ENCODE assay signal across 8 mouse cellular contexts in genomic region chr4:94556265-94557054, GRCm38 (mm10). TPM values are rescaled to one million over a fixed set of nuclear protein-coding genes. Genes with fewer than 3 reads are reported as not detected.
DNase-seq lines count a peak whose midpoint lies in the region; ATAC-seq and TF ChIP-seq lines count a peak whose summit lies in the region.

Gm10306 (plus strand) TSS chr4:94556546.
Caap1 (minus strand) TSS chr4:94556796.

- 1% methylated on average over 47 of the region's 83 CpGs for WGBS in embryonic facial prominence, embryonic 14.5 days
- 1% methylated on average over 83 of the region's 83 CpGs for WGBS in heart, adult 2 months
- 1% methylated on average over 64 of the region's 83 CpGs for WGBS in limb, embryonic 13.5 days
- WGBS in midbrain, embryonic 16.5 days, result 1% methylated on average over 83 of the region's 83 CpGs

- peak; percentile 98 for ATAC-seq in embryonic facial prominence, embryonic 14.5 days (ENCODE audit: low read depth)
- peak; percentile 97 for ATAC-seq in limb, embryonic 13.5 days (ENCODE audit: low FRiP score, low read depth)
- peak; percentile 98 for ATAC-seq in midbrain, embryonic 16.5 days

- peak within 1 kb of the TSS; percentile 83 for H3K27ac ChIP-seq in embryonic facial prominence, embryonic 14.5 days (replicated peaks; ENCODE audit: low read depth, low read length)
- peak within 1 kb of the TSS; percentile 75 for H3K27ac ChIP-seq in heart, adult 2 months
- H3K27ac ChIP-seq in limb, embryonic 13.5 days, result peak within 1 kb of the TSS; percentile 79
- peak within 1 kb of the TSS; percentile 87 for H3K27ac ChIP-seq in midbrain, embryonic 16.5 days (ENCODE audit: low read length)

- H3K27me3 ChIP-seq in embryonic facial prominence, embryonic 14.5 days (replicated peaks; ENCODE audit: control insufficient read depth, insufficient read depth, low read length), result no peaks in the 10 kb centered on the region
- H3K27me3 ChIP-seq in heart, adult 2 months (ENCODE audit: control insufficient read depth, insufficient read depth, low read length), result no peaks in the 10 kb centered on the region
- H3K27me3 ChIP-seq in limb, embryonic 13.5 days, result no peaks in the 10 kb centered on the region
- H3K27me3 ChIP-seq in midbrain, embryonic 16.5 days (ENCODE audit: control insufficient read depth, insufficient read depth, low read depth, low read length), result no peaks in the 10 kb centered on the region

- H3K9me3 ChIP-seq in embryonic facial prominence, embryonic 14.5 days (ENCODE audit: control insufficient read depth, low read length), result no peaks in the 10 kb centered on the region
- no peaks in the 10 kb centered on the region for H3K9me3 ChIP-seq in limb, embryonic 13.5 days
- no peaks in the 10 kb centered on the region for H3K9me3 ChIP-seq in midbrain, embryonic 16.5 days (replicated peaks; ENCODE audit: control insufficient read depth, low read length, poor library complexity, severe bottlenecking)

- intact Hi-C loops in heart, adult 2 months (cut with DNase I), result loop anchor here (5.0 kb wide), 1 partner anchor 46 kb away; the partner anchor contains the start of gene Plaa

- TF ChIP-seq POLR2A in heart, adult 2 months (IDR thresholded peaks at IDR 0.05; ENCODE audit: insufficient read depth, low read depth, low read length), result peak; percentile 91

- TF ChIP-seq CTCF in heart, adult 2 months (IDR thresholded peaks at IDR 0.05), result no peak

- H3K4me2 ChIP-seq in embryonic facial prominence, embryonic 14.5 days (ENCODE audit: low read depth, low read length), result peak within 1 kb of the TSS; percentile 68
- H3K4me2 ChIP-seq in limb, embryonic 13.5 days (replicated peaks), result peak within 1 kb of the TSS; percentile 70
- H3K4me2 ChIP-seq in midbrain, embryonic 16.5 days (ENCODE audit: low read length), result peak within 1 kb of the TSS; percentile 86

- H3K4me1 ChIP-seq in embryonic facial prominence, embryonic 14.5 days (ENCODE audit: control insufficient read depth, insufficient read depth, low read length), result peaks cover 6% of the 10 kb centered on the region; the same call in 1 of the 2 replicates
- no peaks in the 10 kb centered on the region; the same call in none of the 2 replicates for H3K4me1 ChIP-seq in heart, adult 2 months (ENCODE audit: control insufficient read depth, insufficient read depth, low read length)
- H3K4me1 ChIP-seq in limb, embryonic 13.5 days, result peaks cover 9% of the 10 kb centered on the region; the same call in 1 of the 2 replicates
- H3K4me1 ChIP-seq in midbrain, embryonic 16.5 days (ENCODE audit: control insufficient read depth, insufficient read depth, low read length), result peaks cover 16% of the 10 kb centered on the region

- peak within 1 kb of the TSS; percentile 83 for H3K4me3 ChIP-seq in embryonic facial prominence, embryonic 14.5 days (ENCODE audit: low read depth, low read length)
- H3K4me3 ChIP-seq in heart, adult 2 months, result peak within 1 kb of the TSS; percentile 88
- H3K4me3 ChIP-seq in limb, embryonic 13.5 days, result peak within 1 kb of the TSS; percentile 95
- H3K4me3 ChIP-seq in midbrain, embryonic 16.5 days (ENCODE audit: low read depth, low read length), result peak within 1 kb of the TSS; percentile 96

- DNase-seq in 3T3-L1 (ENCODE audit: low read depth, low spot score), result peak; percentile 93
- DNase-seq in adrenal gland, postnatal 4 days (ENCODE audit: low spot score in 2 of 2), result peak; percentile 86 to 87
- peak; percentile 96 for DNase-seq in embryonic facial prominence, embryonic 14.5 days (ENCODE audit: low spot score)
- peak; percentile 91 to 96 for DNase-seq in heart, adult 2 months
- DNase-seq in kidney, adult 8-10 months, result peak; percentile 85 to 92
- DNase-seq in spleen, postnatal 10 days (ENCODE audit: low spot score in 2 of 2), result peak; percentile 93 to 95

- peak within 1 kb of the TSS; percentile 78 for H3K9ac ChIP-seq in embryonic facial prominence, embryonic 14.5 days (ENCODE audit: low read depth, low read length)
- peak within 1 kb of the TSS; percentile 93 for H3K9ac ChIP-seq in heart, adult 2 months (ENCODE audit: low read depth, low read length)
- H3K9ac ChIP-seq in limb, embryonic 13.5 days, result peak within 1 kb of the TSS; percentile 84
- H3K9ac ChIP-seq in midbrain, embryonic 16.5 days (ENCODE audit: low read depth, low read length), result peak within 1 kb of the TSS; percentile 93

- peak; percentile 64; the same call in 1 of the 2 replicates for TF ChIP-seq EP300 in heart, adult 2 months (IDR thresholded peaks at IDR 0.05; ENCODE audit: insufficient read depth, low read depth, low read length)

- H3K36me3 ChIP-seq in embryonic facial prominence, embryonic 14.5 days (ENCODE audit: control insufficient read depth, insufficient read depth, low read length), result no peaks in the 10 kb centered on the region
- H3K36me3 ChIP-seq in heart, adult 2 months (ENCODE audit: control insufficient read depth, insufficient read depth, low read length), result no peaks in the 10 kb centered on the region
- no peaks in the 10 kb centered on the region for H3K36me3 ChIP-seq in limb, embryonic 13.5 days
- H3K36me3 ChIP-seq in midbrain, embryonic 16.5 days (ENCODE audit: control insufficient read depth, insufficient read depth, low read length), result no peaks in the 10 kb centered on the region

- H3K79me2 ChIP-seq in heart, adult 2 months (replicated peaks; ENCODE audit: control insufficient read depth, insufficient read depth, low read length), result no peaks in the 10 kb centered on the region; the same call in 1 of the 2 replicates

RNA-seq across cellular contexts. Expression of gene Gm10306, which starts in this region (rescaled TPM):
- not detected for total RNA-seq in adrenal gland, postnatal 4 days (2021)
- polyA plus RNA-seq in embryonic facial prominence, embryonic 14.5 days (2014; fragmentation: Nextera tagmentation; extraction: Ambion mirVana), result not detected in 2 replicates
- not detected for total RNA-seq in heart, adult 2 months (2021)
- not detected in 2 replicates for polyA plus RNA-seq in heart, adult 2 months (2012; rRNA removed)
- polyA plus RNA-seq in limb, embryonic 13.5 days (2015; fragmentation: Nextera tagmentation; extraction: Ambion mirVana), result not detected in 2 replicates
- polyA plus RNA-seq in midbrain, embryonic 16.5 days (2015; fragmentation: Nextera tagmentation; extraction: Ambion mirVana), result 0.45 TPM in 1 of 2 replicates, not detected in the other

RNA-seq across cellular contexts. Expression of gene Caap1, which starts in this region (rescaled TPM):
- total RNA-seq in adrenal gland, postnatal 4 days (2021), result 10 to 100 TPM in 1 of 2 experiments, 1 to 10 TPM in 1; 9.9 to 11.1 TPM
- 17.1 and 18.4 TPM in 2 replicates for polyA plus RNA-seq in embryonic facial prominence, embryonic 14.5 days (2014; fragmentation: Nextera tagmentation; extraction: Ambion mirVana)
- total RNA-seq in heart, adult 2 months (2021), result 1 to 10 TPM; 3.6 to 4.4 TPM
- 1.2 and 1.4 TPM in 2 replicates for polyA plus RNA-seq in heart, adult 2 months (2012; rRNA removed)
- 20.9 and 21.8 TPM in 2 replicates for polyA plus RNA-seq in limb, embryonic 13.5 days (2015; fragmentation: Nextera tagmentation; extraction: Ambion mirVana)
- polyA plus RNA-seq in midbrain, embryonic 16.5 days (2015; fragmentation: Nextera tagmentation; extraction: Ambion mirVana), result 15.6 and 18.1 TPM in 2 replicates

Comparison
In these comparisons a context has a peak if more than half of its experiments do, and no peak if none do; other contexts are left out.
1. Peak in every context shown above with its lines: DNase-seq, ATAC-seq, H3K4me3 ChIP-seq and H3K27ac ChIP-seq.